Mouse (Mus musculus) kidney, postnatal 36 days (tissue): ENCODE results near the gene Ube2o.

Source experiments
- DNase-seq, 2 experiments: peaks; one replicate each; pipeline ENCODE4 v3.0.0; 2021 to 2022; ENCODE audit warnings: mixed read lengths in 2 of 2

The Ube2o gene

GRCm38 (mm10) chr11:116579280-116579679, 2.0 kb downstream of the Ube2o start:
- DNase-seq: no peak

GRCm38 (mm10) chr11:116575396-116575795, 5.9 kb downstream of the Ube2o start:
- DNase-seq: no peak

GRCm38 (mm10) chr11:116574982-116575381, 6.3 kb downstream of the Ube2o start:
- DNase-seq: no peak

GRCm38 (mm10) chr11:116574486-116574885, 6.8 kb downstream of the Ube2o start:
- no peak for DNase-seq

- DNase-seq: no peak
These were observed 8.3 kb downstream of the Ube2o start for GRCm38 (mm10) chr11:116572756-116573543.

GRCm38 (mm10) chr11:116571767-116572679, 9.2 kb downstream of the Ube2o start:
- DNase-seq: no peak

GRCm38 (mm10) chr11:116570821-116571220, 10.4 kb downstream of the Ube2o start:
- DNase-seq: no peak

- no peak for DNase-seq
These were observed 13.7 kb downstream of the Ube2o start for GRCm38 (mm10) chr11:116567531-116567930.

GRCm38 (mm10) chr11:116565283-116566041, 15.8 kb downstream of the Ube2o start:
- DNase-seq: no peak

- no peak for DNase-seq
These were observed 24.9 kb downstream of the Ube2o start for GRCm38 (mm10) chr11:116556308-116556707.

GRCm38 (mm10) chr11:116555572-116555971, 25.7 kb downstream of the Ube2o start:
- DNase-seq: no peak

- DNase-seq: peak; percentile 49 to 58
These were observed 26.9 kb downstream of the Ube2o start for GRCm38 (mm10) chr11:116554171-116554878.

- DNase-seq: no peak
These were observed 29.1 kb downstream of the Ube2o start for GRCm38 (mm10) chr11:116552194-116552593.

- peak; percentile 20 to 22 for DNase-seq
These were observed 30.5 kb downstream of the Ube2o start for GRCm38 (mm10) chr11:116550748-116551147.

GRCm38 (mm10) chr11:116549273-116550038, 31.8 kb downstream of the Ube2o start:
- DNase-seq: no peak

- DNase-seq: no peak
These were observed 32.5 kb downstream of the Ube2o start for GRCm38 (mm10) chr11:116548780-116549179.

- no peak for DNase-seq
These were observed 33.8 kb downstream of the Ube2o start for GRCm38 (mm10) chr11:116547296-116548060.

GRCm38 (mm10) chr11:116543110-116543509, 38.1 kb downstream of the Ube2o start:
- peak; percentile 38 to 77 for DNase-seq

- no peak for DNase-seq
These were observed 40.1 kb downstream of the Ube2o start for GRCm38 (mm10) chr11:116541183-116541582.

- DNase-seq: no peak
These were observed 43.0 kb downstream of the Ube2o start for GRCm38 (mm10) chr11:116538142-116538735.
